Mouse (Mus musculus): Measurements from ENCODE around the gene Foxn3. TPM values are rescaled to one million over a fixed set of nuclear protein-coding genes. Genes with fewer than 3 reads are reported as not detected.

The Foxn3 gene
- polyA plus RNA-seq, 1 experiment from 2014 or later: 94.3 TPM

- Histone ChIP-seq H3K36me3 (ENCODE audit: insufficient read depth, low read length) (no peaks in the 10 kb centered on the region), H3K4me3 (ENCODE audit: low read depth, low read length) (no peak overlapping the region), H3K27me3 (replicated peaks; ENCODE audit: insufficient read depth, low read length) (no peaks in the 10 kb centered on the region), H3K9me3 (ENCODE audit: low read length) (no peaks in the 10 kb centered on the region), H3K4me1 (ENCODE audit: insufficient read depth, low read depth, low read length) (no peaks in the 10 kb centered on the region), H3K4me2 (replicated peaks; ENCODE audit: low read depth, low read length) (no peak overlapping the region), H3K27ac (ENCODE audit: low read length) (no peak overlapping the region), H3K9ac (replicated peaks; ENCODE audit: low read depth) (no peak overlapping the region)
- no peak for TF ChIP-seq EP300 (IDR thresholded peaks at IDR 0.05)
- TF ChIP-seq CTCF (IDR thresholded peaks at IDR 0.05): no peak
- 90% methylated on average over 1 of the region's 1 CpGs for WGBS
- ATAC-seq (no peak), DNase-seq (ENCODE audit: low spot score) (no peak)
Observed at GRCm38 (mm10) chr12:99462846-99463245, 100.5 kb downstream of the Foxn3 start.

- ATAC-seq (no peak), DNase-seq (ENCODE audit: low spot score) (no peak)
- Histone ChIP-seq H3K27me3 (replicated peaks; ENCODE audit: insufficient read depth, low read length) (no peaks in the 10 kb centered on the region), H3K4me1 (ENCODE audit: insufficient read depth, low read depth, low read length) (no peaks in the 10 kb centered on the region), H3K9me3 (ENCODE audit: low read length) (no peaks in the 10 kb centered on the region), H3K9ac (replicated peaks; ENCODE audit: low read depth) (no peak overlapping the region), H3K36me3 (ENCODE audit: insufficient read depth, low read length) (no peaks in the 10 kb centered on the region), H3K4me3 (ENCODE audit: low read depth, low read length) (no peak overlapping the region), H3K4me2 (replicated peaks; ENCODE audit: low read depth, low read length) (no peak overlapping the region), H3K27ac (ENCODE audit: low read length) (no peak overlapping the region)
- TF ChIP-seq CTCF (IDR thresholded peaks at IDR 0.05): no peak
- TF ChIP-seq EP300 (IDR thresholded peaks at IDR 0.05): no peak
Observed at GRCm38 (mm10) chr12:99462302-99462701, 101.1 kb downstream of the Foxn3 start.

- H3K4me1 ChIP-seq (ENCODE audit: insufficient read depth, low read depth, low read length): no peaks in the 10 kb centered on the region
- H3K27me3 ChIP-seq (replicated peaks; ENCODE audit: insufficient read depth, low read length): no peaks in the 10 kb centered on the region
- no peaks in the 10 kb centered on the region for H3K36me3 ChIP-seq (ENCODE audit: insufficient read depth, low read length)
- no peak overlapping the region for H3K4me3 ChIP-seq (ENCODE audit: low read depth, low read length)
- no peak overlapping the region for H3K4me2 ChIP-seq (replicated peaks; ENCODE audit: low read depth, low read length)
- H3K27ac ChIP-seq (ENCODE audit: low read length): no peak overlapping the region
- no peaks in the 10 kb centered on the region for H3K9me3 ChIP-seq (ENCODE audit: low read length)
- no peak for TF ChIP-seq EP300 (IDR thresholded peaks at IDR 0.05)
- TF ChIP-seq CTCF (IDR thresholded peaks at IDR 0.05): no peak
- H3K9ac ChIP-seq (replicated peaks; ENCODE audit: low read depth): no peak overlapping the region
- 47% methylated on average over 10 of the region's 10 CpGs for WGBS
- peak; percentile 32; the same call in 1 of the 2 replicates for ATAC-seq
- DNase-seq (ENCODE audit: low spot score): peak; percentile 36
Observed at GRCm38 (mm10) chr12:99457521-99458205, 105.7 kb downstream of the Foxn3 start.

- H3K27me3 ChIP-seq (replicated peaks; ENCODE audit: insufficient read depth, low read length): no peaks in the 10 kb centered on the region
- H3K9ac ChIP-seq (replicated peaks; ENCODE audit: low read depth): no peak overlapping the region
- no peaks in the 10 kb centered on the region for H3K9me3 ChIP-seq (ENCODE audit: low read length)
- H3K27ac ChIP-seq (ENCODE audit: low read length): no peak overlapping the region
- no peak overlapping the region for H3K4me2 ChIP-seq (replicated peaks; ENCODE audit: low read depth, low read length)
- no peaks in the 10 kb centered on the region for H3K4me1 ChIP-seq (ENCODE audit: insufficient read depth, low read depth, low read length)
- 88% methylated on average over 8 of the region's 8 CpGs for WGBS
- TF ChIP-seq CTCF (IDR thresholded peaks at IDR 0.05): no peak
- TF ChIP-seq EP300 (IDR thresholded peaks at IDR 0.05): no peak
- H3K36me3 ChIP-seq (ENCODE audit: insufficient read depth, low read length): no peaks in the 10 kb centered on the region
- H3K4me3 ChIP-seq (ENCODE audit: low read depth, low read length): no peak overlapping the region
- DNase-seq (ENCODE audit: low spot score): no peak
- no peak for ATAC-seq
Observed at GRCm38 (mm10) chr12:99455580-99455979, 107.8 kb downstream of the Foxn3 start.

- Histone ChIP-seq H3K27me3 (replicated peaks; ENCODE audit: insufficient read depth, low read length) (no peaks in the 10 kb centered on the region), H3K27ac (ENCODE audit: low read length) (no peak overlapping the region), H3K36me3 (ENCODE audit: insufficient read depth, low read length) (no peaks in the 10 kb centered on the region), H3K4me3 (ENCODE audit: low read depth, low read length) (no peak overlapping the region), H3K4me2 (replicated peaks; ENCODE audit: low read depth, low read length) (no peak overlapping the region), H3K9me3 (ENCODE audit: low read length) (no peaks in the 10 kb centered on the region), H3K4me1 (ENCODE audit: insufficient read depth, low read depth, low read length) (no peaks in the 10 kb centered on the region), H3K9ac (replicated peaks; ENCODE audit: low read depth) (no peak overlapping the region)
- 70% methylated on average over 9 of the region's 9 CpGs for WGBS
- no peak for TF ChIP-seq CTCF (IDR thresholded peaks at IDR 0.05)
- no peak for TF ChIP-seq EP300 (IDR thresholded peaks at IDR 0.05)
- ATAC-seq (no peak), DNase-seq (ENCODE audit: low spot score) (no peak)
Observed at GRCm38 (mm10) chr12:99454394-99454793, 109.0 kb downstream of the Foxn3 start.

GRCm38 (mm10) chr12:99453797-99454196 is 109.6 kb downstream of the Foxn3 start:
- Histone ChIP-seq H3K4me1 (ENCODE audit: insufficient read depth, low read depth, low read length) (no peaks in the 10 kb centered on the region), H3K9me3 (ENCODE audit: low read length) (no peaks in the 10 kb centered on the region), H3K36me3 (ENCODE audit: insufficient read depth, low read length) (no peaks in the 10 kb centered on the region), H3K27ac (ENCODE audit: low read length) (no peak overlapping the region), H3K9ac (replicated peaks; ENCODE audit: low read depth) (no peak overlapping the region), H3K4me3 (ENCODE audit: low read depth, low read length) (no peak overlapping the region), H3K27me3 (replicated peaks; ENCODE audit: insufficient read depth, low read length) (no peaks in the 10 kb centered on the region), H3K4me2 (replicated peaks; ENCODE audit: low read depth, low read length) (no peak overlapping the region)
- 71% methylated on average over 4 of the region's 4 CpGs for WGBS
- no peak for DNase-seq (ENCODE audit: low spot score)
- TF ChIP-seq EP300 (IDR thresholded peaks at IDR 0.05) (no peak), CTCF (IDR thresholded peaks at IDR 0.05) (no peak)
- ATAC-seq: no peak
